Mouse (Mus musculus): ENCODE results near the gene Tdrd12. TPM values are rescaled to one million over a fixed set of nuclear protein-coding genes. Genes with fewer than 3 reads are reported as not detected.

Tdrd12 gene
- total RNA-seq, 2 experiments from 2014 or later: 0.33 to 0.38 TPM

DNA sequence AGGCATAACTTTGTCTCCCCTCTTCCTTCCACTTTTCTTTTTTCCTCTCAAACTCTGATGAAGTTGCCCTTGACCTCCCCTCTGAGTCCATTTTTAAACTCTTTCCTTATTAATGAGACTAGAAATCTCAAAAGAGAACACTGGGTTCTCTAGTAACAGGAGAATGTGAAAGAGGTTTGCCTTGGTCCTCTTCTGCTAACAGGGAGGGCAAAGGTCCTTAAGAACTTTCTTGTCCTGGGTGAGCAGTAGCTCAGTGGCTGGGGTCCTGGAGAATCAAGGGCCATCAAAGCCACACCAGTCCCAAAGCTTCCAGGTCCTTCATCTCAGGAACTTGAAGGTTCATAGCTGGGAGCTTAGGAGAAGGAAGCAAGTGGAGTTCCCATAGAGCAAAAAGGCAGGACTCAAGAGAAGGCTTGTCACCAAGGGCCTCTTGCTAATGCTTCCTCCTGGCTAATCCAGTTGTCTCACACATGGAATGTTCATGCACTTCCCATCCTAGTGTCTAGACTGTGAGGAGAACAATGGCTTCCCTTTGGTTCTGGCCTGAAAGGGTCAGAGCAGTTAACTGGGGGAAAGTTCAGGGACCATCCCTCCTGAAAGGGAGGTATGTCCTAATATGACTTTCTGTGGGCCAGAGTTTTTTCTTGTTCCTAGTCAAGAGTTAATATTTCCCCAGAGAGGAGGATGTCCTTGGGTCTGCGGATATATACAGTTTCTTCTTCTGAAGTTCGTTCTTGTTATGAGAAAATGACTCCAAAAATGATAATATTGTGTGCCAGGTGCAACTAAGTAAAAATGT is 26.7 kb upstream of the Tdrd12 start:
- TF ChIP-seq CTCF (IDR thresholded peaks at IDR 0.05): no peak
- H3K4me3 ChIP-seq: no peak overlapping the region
- DNase-seq (ENCODE audit: extremely low spot score in 1 of 2, low spot score in 2 of 2): no peak
- no peak overlapping the region for H3K27ac ChIP-seq
- intact Hi-C loops (cut with DNase I): no loop called here

DNA sequence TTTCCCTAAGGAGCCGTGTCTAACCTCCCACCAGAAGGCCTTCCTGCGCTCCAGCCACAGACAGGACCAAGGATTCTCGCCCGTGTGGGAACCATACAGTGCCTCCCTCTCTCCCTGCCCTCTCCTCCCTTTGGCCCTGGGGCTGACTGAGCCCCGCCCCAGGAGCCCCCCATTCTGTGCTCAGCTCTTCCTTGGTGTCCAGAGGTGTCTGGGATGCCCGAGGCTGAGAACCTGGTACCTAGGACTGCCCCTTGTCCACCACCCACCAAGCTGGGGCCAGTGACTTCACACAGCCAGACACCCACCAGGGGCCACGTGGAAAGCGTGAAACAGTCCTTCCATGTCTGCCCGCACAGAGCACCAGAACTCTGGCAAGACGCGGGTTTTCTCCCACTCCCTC is 25.5 kb upstream of the Tdrd12 start:
- Histone ChIP-seq H3K27ac (no peak overlapping the region), H3K4me3 (no peak overlapping the region)
- intact Hi-C loops (cut with DNase I): no loop called here
- DNase-seq (ENCODE audit: extremely low spot score in 1 of 2, low spot score in 2 of 2): no peak
- no peak for TF ChIP-seq CTCF (IDR thresholded peaks at IDR 0.05)

DNA sequence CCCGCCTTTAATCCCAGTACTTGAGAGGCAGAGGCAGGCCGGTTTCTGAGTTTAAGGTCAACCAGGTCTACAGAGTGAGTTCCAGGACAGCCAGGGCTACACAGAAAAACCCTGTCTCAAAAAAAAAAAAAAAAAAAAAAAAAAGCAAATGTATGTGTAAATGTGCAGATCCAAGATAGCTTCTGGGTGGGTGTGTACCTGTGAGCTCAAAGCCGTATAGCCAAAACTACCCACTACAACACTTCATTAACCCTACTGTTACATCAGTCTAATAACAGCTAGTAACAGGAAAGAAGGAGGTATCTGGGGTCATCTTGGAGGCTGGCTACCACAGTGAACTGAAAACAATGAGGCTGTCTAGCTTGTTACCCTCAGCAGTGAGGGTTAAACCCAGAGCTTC is 22.3 kb upstream of the Tdrd12 start:
- intact Hi-C loops (cut with DNase I): loop anchor here (10.0 kb wide), 1 partner anchor 225 kb away; the partner anchor contains the start of gene Rhpn2
- no peak for TF ChIP-seq CTCF (IDR thresholded peaks at IDR 0.05)
- no peak for DNase-seq (ENCODE audit: extremely low spot score in 1 of 2, low spot score in 2 of 2)
- no peak overlapping the region for H3K27ac ChIP-seq
- no peak overlapping the region for H3K4me3 ChIP-seq

GRCm38 (mm10) chr7:35558681-35559080 is 21.1 kb upstream of the Tdrd12 start:
- TF ChIP-seq CTCF (IDR thresholded peaks at IDR 0.05): no peak
- intact Hi-C loops (cut with DNase I): loop anchor here (10.0 kb wide), 1 partner anchor 224 kb away; the partner anchor contains the start of gene Rhpn2
- Histone ChIP-seq H3K4me3 (no peak overlapping the region), H3K27ac (no peak overlapping the region)
- DNase-seq (ENCODE audit: extremely low spot score in 1 of 2, low spot score in 2 of 2): no peak

DNA sequence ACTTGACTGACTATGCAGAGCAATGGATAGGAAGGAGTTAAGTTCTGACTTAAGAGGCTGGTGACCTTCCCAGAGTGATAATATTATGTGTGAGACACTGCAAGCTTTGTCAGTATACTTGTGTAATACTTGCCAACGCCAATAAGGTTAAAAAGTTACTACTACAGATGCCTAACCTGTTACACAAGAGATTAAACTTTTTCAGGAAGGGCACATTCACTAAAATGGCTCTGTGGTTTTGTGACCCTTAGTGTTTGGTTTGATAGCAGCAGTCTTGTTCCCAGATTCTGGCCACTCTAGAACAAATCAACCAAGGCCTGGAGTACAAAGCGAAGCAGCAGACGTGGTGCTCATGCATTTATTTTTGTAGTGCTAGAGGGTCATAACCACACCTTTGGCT is 20.0 kb upstream of the Tdrd12 start:
- no peak overlapping the region for H3K4me3 ChIP-seq
- H3K27ac ChIP-seq: no peak overlapping the region
- intact Hi-C loops (cut with DNase I): loop anchor here (10.0 kb wide), 1 partner anchor 223 kb away; the partner anchor contains the start of gene Rhpn2
- no peak for TF ChIP-seq CTCF (IDR thresholded peaks at IDR 0.05)
- no peak for DNase-seq (ENCODE audit: extremely low spot score in 1 of 2, low spot score in 2 of 2)

DNA sequence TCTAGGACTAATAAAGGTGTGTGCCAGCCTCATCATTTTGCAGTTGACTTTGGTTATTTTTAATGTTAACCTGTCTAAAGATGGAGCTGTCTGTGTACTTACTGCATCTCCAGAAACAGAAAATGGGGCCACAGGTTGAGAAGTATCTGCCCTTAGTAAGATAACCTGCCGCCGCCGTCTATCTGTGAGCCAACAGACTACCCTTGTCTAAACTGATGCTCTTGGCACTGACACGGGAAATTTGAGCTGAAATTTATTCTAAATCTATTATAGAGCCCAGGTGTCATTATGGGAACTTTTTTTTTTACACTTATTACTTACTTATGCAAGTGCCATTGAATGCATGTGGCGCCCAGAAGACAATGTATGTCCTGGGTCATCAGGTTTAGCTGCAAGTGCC is 19.4 kb upstream of the Tdrd12 start:
- TF ChIP-seq CTCF (IDR thresholded peaks at IDR 0.05): no peak
- Histone ChIP-seq H3K4me3 (no peak overlapping the region), H3K27ac (no peak overlapping the region)
- intact Hi-C loops (cut with DNase I): loop anchor here (10.0 kb wide), 1 partner anchor 222 kb away; the partner anchor contains the start of gene Rhpn2
- DNase-seq (ENCODE audit: extremely low spot score in 1 of 2, low spot score in 2 of 2): no peak

DNA sequence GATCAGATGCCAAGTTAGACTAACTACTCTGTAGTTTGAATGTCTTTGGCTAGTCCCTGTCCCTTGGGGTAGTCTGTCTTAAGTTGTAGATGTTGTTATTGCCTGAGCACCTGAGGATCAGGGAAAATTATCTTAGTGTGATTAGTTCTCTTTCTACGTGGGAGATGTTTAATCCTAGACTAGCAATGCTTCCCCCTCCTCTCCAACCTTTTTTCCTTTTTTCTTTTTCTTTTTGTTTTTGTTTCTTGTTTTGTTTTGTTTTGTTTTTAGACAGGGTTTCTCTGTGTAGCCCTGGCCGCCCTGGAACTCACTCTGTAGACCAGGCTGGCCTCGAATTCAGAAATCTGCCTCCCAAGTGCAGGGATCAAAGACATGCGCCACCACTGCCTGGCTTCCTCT is 18.7 kb upstream of the Tdrd12 start, which contains the start of gene Nudt19:
Nudt19 (minus strand) TSS at position 100 of the 399 bp plus-strand sequence.
- no peak for DNase-seq (ENCODE audit: extremely low spot score in 1 of 2, low spot score in 2 of 2)
- intact Hi-C loops (cut with DNase I): loop anchor here (10.0 kb wide), 1 partner anchor 221 kb away; the partner anchor contains the start of gene Rhpn2
- no peak for TF ChIP-seq CTCF (IDR thresholded peaks at IDR 0.05)
- peak within 1 kb of the TSS; percentile 78 for H3K4me3 ChIP-seq
- peak within 1 kb of the TSS; percentile 98 for H3K27ac ChIP-seq

GRCm38 (mm10) chr7:35555224-35556204 is 18.0 kb upstream of the Tdrd12 start:
- DNase-seq (ENCODE audit: extremely low spot score in 1 of 2, low spot score in 2 of 2): peak; percentile 90 to 92
- peak overlapping the region; percentile 98 for H3K27ac ChIP-seq
- H3K4me3 ChIP-seq: peak overlapping the region; percentile 78
- intact Hi-C loops (cut with DNase I): loop anchor here (2.0 to 10.0 kb wide), 3 partner anchors 31 to 221 kb away; partner anchors contain the start of genes Ankrd27 and Rhpn2
- TF ChIP-seq CTCF (IDR thresholded peaks at IDR 0.05): no peak

- TF ChIP-seq CTCF (IDR thresholded peaks at IDR 0.05): no peak
- DNase-seq (ENCODE audit: extremely low spot score in 1 of 2, low spot score in 2 of 2): peak; percentile 23 to 38
- Histone ChIP-seq H3K27ac (peak overlapping the region; percentile 98), H3K4me3 (peak overlapping the region; percentile 78)
- intact Hi-C loops (cut with DNase I): loop anchor here (2.0 to 10.0 kb wide), 3 partner anchors 32 to 220 kb away; partner anchors contain the start of genes Ankrd27 and Rhpn2
Measured at GRCm38 (mm10) chr7:35554605-35555175, 17.1 kb upstream of the Tdrd12 start.

- Histone ChIP-seq H3K27ac (no peak overlapping the region), H3K4me3 (peak overlapping the region; percentile 78)
- peak; percentile 51 for TF ChIP-seq CTCF (IDR thresholded peaks at IDR 0.05)
- peak in 1 of 2 experiments; percentile 26 for DNase-seq (ENCODE audit: extremely low spot score in 1 of 2, low spot score in 2 of 2)
- intact Hi-C loops (cut with DNase I): loop anchor here (2.0 to 10.0 kb wide), 3 partner anchors 33 to 219 kb away; partner anchors contain the start of genes Ankrd27 and Rhpn2
Measured at GRCm38 (mm10) chr7:35553751-35554604, 16.4 kb upstream of the Tdrd12 start.
